Mouse (Mus musculus) liver, embryonic 13.5 days (tissue): ENCODE results near the gene Dus2. TPM values are rescaled to one million over a fixed set of nuclear protein-coding genes. Genes with fewer than 3 reads are reported as not detected.
"Not testable (repeated sequence)": the region's sequence is repeated elsewhere in the genome, so short reads cannot be mapped to it uniquely, and the experiment has no call there.

Experiments
- ATAC-seq: fragments of 200-750 bp; cut with Nextera tagmentation; 2 replicates; pipeline ENCODE4 v1.8.0; 2017; ENCODE audit warnings: low read depth, mild to moderate bottlenecking, moderate number of reproducible peaks, moderate library complexity
- DNase-seq: peaks from one replicate; pipeline ENCODE4 v3.0.0; 2022
- H3K27ac ChIP-seq: fragments of 300-500 bp; sonication (generic); 2 replicates; pipeline ENCODE4 v1.5.1; 2015; ENCODE audit warnings: moderate library complexity, mild to moderate bottlenecking, inconsistent platforms
- H3K27me3 ChIP-seq: fragments of 300-500 bp; sonication (generic); 2 replicates; pipeline ENCODE4 v1.6.1; 2015; ENCODE audit warnings: mild to moderate bottlenecking, inconsistent platforms
- H3K36me3 ChIP-seq: fragments of 300-500 bp; sonication (generic); 2 replicates; pipeline ENCODE4 v1.6.1; 2015; ENCODE audit warnings: mild to moderate bottlenecking, inconsistent platforms
- H3K4me1 ChIP-seq: fragments of 300-500 bp; sonication (generic); replicated peaks from 2 replicates; pipeline ENCODE4 v1.6.1; 2015; ENCODE audit warnings: inconsistent platforms
- H3K4me2 ChIP-seq: fragments of 300-500 bp; sonication (generic); 2 replicates; pipeline ENCODE4 v1.6.1; 2015; ENCODE audit warnings: inconsistent platforms, mild to moderate bottlenecking, moderate library complexity
- H3K4me3 ChIP-seq: fragments of 300-500 bp; sonication (generic); replicated peaks from 2 replicates; pipeline ENCODE4 v1.5.1; 2015; ENCODE audit warnings: mild to moderate bottlenecking, inconsistent platforms
- H3K9ac ChIP-seq: fragments of 300-500 bp; sonication (generic); 2 replicates; pipeline ENCODE4 v1.6.1; 2015; ENCODE audit warnings: mild to moderate bottlenecking, inconsistent platforms
- H3K9me3 ChIP-seq: fragments of 300-500 bp; sonication (generic); replicated peaks from 2 replicates; pipeline ENCODE4 v1.6.1; 2016; ENCODE audit warnings: inconsistent platforms
- WGBS: fragments of 180-500 bp; shearing (Covaris S2); methylation state at CpG from one replicate; pipeline ENCODE4 v1.1.7; 2015; ENCODE audit not compliant: insufficient replicate concordance; 5-methylcytosine and 5-hydroxymethylcytosine counted together
- polyA plus RNA-seq: library from polyadenylated mRNA; unstranded; fragments of >200 nt; fragmentation: Nextera tagmentation; extraction: Ambion mirVana; gene quantifications from 2 replicates; pipeline ENCODE4 v1.2.1, GENCODE M21; 2015

Gene Dus2
- polyA plus RNA-seq, 1 experiment from 2014 or later: 13.3 TPM

- peaks cover 9% of the 10 kb centered on the region for H3K36me3 ChIP-seq
- peak overlapping the region; percentile 87 for H3K9ac ChIP-seq
- DNase-seq (no peak), ATAC-seq (no peak)
- H3K4me2 ChIP-seq: peak overlapping the region; percentile 96
- H3K9me3 ChIP-seq: no peaks in the 10 kb centered on the region
- no peaks in the 10 kb centered on the region for H3K27me3 ChIP-seq
- H3K27ac ChIP-seq: peak overlapping the region; percentile 93
- peaks cover 89% of the 10 kb centered on the region for H3K4me1 ChIP-seq
- WGBS: 45% methylated on average over 12 of the region's 12 CpGs
- H3K4me3 ChIP-seq: peak overlapping the region; percentile 84
Measured at GRCm38 (mm10) chr8:105964506-105965265, 26.5 kb upstream of the Dus2 start.

GRCm38 (mm10) chr8:105965266-105965904 lies 25.8 kb upstream of the Dus2 start:
- ATAC-seq (peak; percentile 42), DNase-seq (peak; percentile 46)
- H3K9me3 ChIP-seq: no peaks in the 10 kb centered on the region
- H3K4me3 ChIP-seq: peak overlapping the region; percentile 84
- H3K27ac ChIP-seq: peak overlapping the region; percentile 93
- 2% methylated on average over 40 of the region's 40 CpGs for WGBS
- H3K4me2 ChIP-seq: peak overlapping the region; percentile 96
- no peaks in the 10 kb centered on the region for H3K27me3 ChIP-seq
- peaks cover 82% of the 10 kb centered on the region for H3K4me1 ChIP-seq
- peaks cover 2% of the 10 kb centered on the region for H3K36me3 ChIP-seq
- peak overlapping the region; percentile 87 for H3K9ac ChIP-seq

- peak within 1 kb of the TSS; percentile 93 for H3K27ac ChIP-seq
- peak within 1 kb of the TSS; percentile 96 for H3K4me2 ChIP-seq
- 1% methylated on average over 47 of the region's 47 CpGs for WGBS
- H3K4me1 ChIP-seq: peaks cover 77% of the 10 kb centered on the region
- H3K9me3 ChIP-seq: no peaks in the 10 kb centered on the region
- no peaks in the 10 kb centered on the region for H3K36me3 ChIP-seq
- peak within 1 kb of the TSS; percentile 84 for H3K4me3 ChIP-seq
- H3K9ac ChIP-seq: peak within 1 kb of the TSS; percentile 87
- ATAC-seq: peak; percentile 72
- DNase-seq: peak; percentile 65
- H3K27me3 ChIP-seq: no peaks in the 10 kb centered on the region
Measured at GRCm38 (mm10) chr8:105965905-105966341, 25.2 kb upstream of the Dus2 start, which contains the start of gene Slc12a4. Gene Slc12a4, minus strand, starts transcription at chr8:105966097.

- no peaks in the 10 kb centered on the region for H3K9me3 ChIP-seq
- H3K27ac ChIP-seq: peak overlapping the region; percentile 93
- no peaks in the 10 kb centered on the region for H3K36me3 ChIP-seq
- DNase-seq (peak; percentile 72), ATAC-seq (peak; percentile 79)
- H3K4me3 ChIP-seq: peak overlapping the region; percentile 84
- peaks cover 68% of the 10 kb centered on the region for H3K4me1 ChIP-seq
- peak overlapping the region; percentile 96 for H3K4me2 ChIP-seq
- H3K27me3 ChIP-seq: no peaks in the 10 kb centered on the region
- H3K9ac ChIP-seq: peak overlapping the region; percentile 87
- WGBS: 5% methylated on average over 19 of the region's 19 CpGs
Measured at GRCm38 (mm10) chr8:105966692-105967311, 24.3 kb upstream of the Dus2 start.

GRCm38 (mm10) chr8:105969367-105969766 lies 21.8 kb upstream of the Dus2 start:
- ATAC-seq: no peak
- H3K27me3 ChIP-seq: no peaks in the 10 kb centered on the region
- H3K9me3 ChIP-seq: no peaks in the 10 kb centered on the region

GRCm38 (mm10) chr8:105971019-105971720 lies 20.0 kb upstream of the Dus2 start:
- H3K27ac ChIP-seq: no peak overlapping the region
- H3K9ac ChIP-seq: no peak overlapping the region
- H3K36me3 ChIP-seq: no peaks in the 10 kb centered on the region
- H3K4me1 ChIP-seq: peaks cover 40% of the 10 kb centered on the region
- H3K4me3 ChIP-seq: no peak overlapping the region
- WGBS: 71% methylated on average over 8 of the region's 8 CpGs
- no peaks in the 10 kb centered on the region for H3K27me3 ChIP-seq
- ATAC-seq (no peak), DNase-seq (no peak)
- H3K4me2 ChIP-seq: no peak overlapping the region
- H3K9me3 ChIP-seq: no peaks in the 10 kb centered on the region

More at GRCm38 (mm10) chr8:105969367-105969766, 21.8 kb upstream of the Dus2 start:
- no peak for DNase-seq
- Histone ChIP-seq H3K9ac (no peak overlapping the region), H3K36me3 (no peaks in the 10 kb centered on the region), H3K4me3 (no peak overlapping the region), H3K4me2 (no peak overlapping the region), H3K4me1 (peaks cover 52% of the 10 kb centered on the region), H3K27ac (no peak overlapping the region)
- 56% methylated on average over 1 of the region's 1 CpGs for WGBS

- Histone ChIP-seq H3K4me1 (peaks cover 22% of the 10 kb centered on the region), H3K27ac (no peak overlapping the region), H3K36me3 (no peaks in the 10 kb centered on the region), H3K27me3 (no peaks in the 10 kb centered on the region), H3K9me3 (no peaks in the 10 kb centered on the region), H3K4me3 (no peak overlapping the region), H3K9ac (no peak overlapping the region), H3K4me2 (no peak overlapping the region)
- WGBS: 70% methylated on average over 7 of the region's 7 CpGs
- ATAC-seq (no peak), DNase-seq (no peak)
Measured at GRCm38 (mm10) chr8:105975363-105975762, 15.8 kb upstream of the Dus2 start.

DNA sequence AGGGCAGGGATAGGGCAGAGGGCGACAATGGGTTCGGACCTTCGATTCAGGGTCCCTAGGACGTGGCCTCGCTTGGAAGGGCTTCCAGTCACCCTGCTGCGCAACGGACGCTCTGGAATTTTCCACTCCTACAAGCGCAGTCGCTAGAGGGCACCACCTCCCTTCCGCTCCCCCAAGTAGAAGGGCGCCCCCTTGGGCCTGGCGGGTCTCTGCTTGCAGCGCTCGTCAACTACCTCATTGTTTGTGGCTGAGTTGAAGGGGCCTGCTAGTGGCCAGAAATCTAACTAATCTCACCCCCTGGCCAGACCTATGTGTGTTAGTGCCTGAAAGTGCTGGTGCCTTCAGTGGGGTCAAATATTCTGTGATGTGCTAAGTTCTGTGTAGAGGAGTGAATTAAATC lies 11.8 kb upstream of the Dus2 start, which contains the start of gene Dpep3:
TSS of gene Dpep3 (minus strand) at position 105 of the 400 bp plus-strand sequence.
- no peak for DNase-seq
- no peak within 1 kb of the TSS for H3K27ac ChIP-seq
- H3K9me3 ChIP-seq: no peaks in the 10 kb centered on the region
- no peak for ATAC-seq
- 89% methylated on average over 15 of the region's 15 CpGs for WGBS
- H3K4me1 ChIP-seq: peaks cover 22% of the 10 kb centered on the region
- H3K4me3 ChIP-seq: no peak within 1 kb of the TSS
- no peaks in the 10 kb centered on the region for H3K27me3 ChIP-seq
- H3K4me2 ChIP-seq: no peak within 1 kb of the TSS
- no peaks in the 10 kb centered on the region for H3K36me3 ChIP-seq
- H3K9ac ChIP-seq: no peak within 1 kb of the TSS

DNA sequence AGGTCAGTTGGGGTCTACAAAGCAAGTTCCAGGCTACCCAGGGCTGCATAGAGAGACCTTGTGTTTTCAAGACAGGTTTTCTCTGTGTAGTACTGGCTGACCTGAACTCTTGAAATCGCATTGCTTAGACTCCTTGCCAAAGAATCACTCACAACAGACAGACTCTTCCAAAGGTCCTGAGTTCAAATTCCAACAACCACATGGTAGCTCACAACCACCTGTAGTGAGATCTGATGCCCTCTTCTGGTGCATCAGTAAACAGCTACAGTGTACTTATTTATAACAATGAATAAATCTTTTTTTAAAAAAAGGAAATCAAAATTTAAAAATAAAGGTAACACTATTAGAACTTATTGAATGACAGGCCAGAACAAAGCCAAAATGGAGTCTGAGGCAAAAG lies 10.0 kb upstream of the Dus2 start:
- Histone ChIP-seq H3K9me3 (no peaks in the 10 kb centered on the region), H3K4me1 (peaks cover 16% of the 10 kb centered on the region), H3K27ac (no peak overlapping the region), H3K27me3 (peaks cover 4% of the 10 kb centered on the region; the same call in 1 of the 2 replicates), H3K4me3 (no peak overlapping the region), H3K36me3 (no peaks in the 10 kb centered on the region), H3K9ac (no peak overlapping the region), H3K4me2 (no peak overlapping the region)
- DNase-seq (no peak), ATAC-seq (no peak)
- 78% methylated on average over 1 of the region's 1 CpGs for WGBS

GRCm38 (mm10) chr8:105983406-105983805 lies 7.7 kb upstream of the Dus2 start:
- H3K4me1 ChIP-seq, ATAC-seq: not testable (repeated sequence)
- WGBS: 47% methylated on average over 11 of the region's 11 CpGs

DNA sequence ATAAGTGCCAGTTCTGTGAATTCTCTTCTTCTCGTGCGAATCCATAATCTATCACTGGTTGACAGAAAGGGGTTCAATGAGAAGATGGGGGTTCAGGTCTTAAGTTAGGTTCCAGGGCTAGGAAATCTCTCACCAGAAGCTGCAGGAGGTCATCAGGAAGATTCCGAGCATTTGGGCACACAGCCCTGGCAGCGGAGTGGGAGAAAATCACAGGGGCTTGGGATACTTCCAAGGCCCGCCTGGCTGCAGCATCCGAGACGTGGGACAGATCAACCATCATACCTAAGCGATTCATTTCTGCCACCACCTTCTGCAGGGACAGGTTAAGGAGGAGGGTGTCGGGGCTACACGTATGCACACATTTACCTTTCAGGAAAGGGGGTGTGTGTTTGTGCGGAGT lies 2.6 kb upstream of the Dus2 start:
- peaks cover 16% of the 10 kb centered on the region; the same call in 1 of the 2 replicates for H3K27me3 ChIP-seq
- DNase-seq (no peak), ATAC-seq (no peak)
- peaks cover 13% of the 10 kb centered on the region for H3K4me1 ChIP-seq
- no peaks in the 10 kb centered on the region for H3K9me3 ChIP-seq
- no peak overlapping the region for H3K9ac ChIP-seq
- H3K36me3 ChIP-seq: no peaks in the 10 kb centered on the region
- 74% methylated on average over 11 of the region's 11 CpGs for WGBS
- no peak overlapping the region for H3K27ac ChIP-seq
- no peak overlapping the region for H3K4me2 ChIP-seq
- no peak overlapping the region for H3K4me3 ChIP-seq

More at GRCm38 (mm10) chr8:105983406-105983805, 7.7 kb upstream of the Dus2 start:
- not testable (repeated sequence) for H3K36me3 ChIP-seq, DNase-seq, H3K9ac ChIP-seq, H3K9me3 ChIP-seq, H3K27ac ChIP-seq, H3K4me3 ChIP-seq, H3K4me2 ChIP-seq, H3K27me3 ChIP-seq
